Mouse (Mus musculus): ENCODE results near the gene Adm2.

GRCm38 (mm10) chr15:89309962-89310498 is 12.5 kb upstream of the Adm2 start:
- TF ChIP-seq CTCF (conservative IDR thresholded peaks at IDR 0.05; ENCODE audit: low read length) (no peak), POU5F1 (IDR thresholded peaks at IDR 0.05; ENCODE audit: borderline replicate concordance, low read length) (no peak), NANOG (IDR thresholded peaks at IDR 0.05; ENCODE audit: borderline replicate concordance, low read length) (no peak)

Measured in E14TG2a.4 (cell line).